Mouse (Mus musculus) megakaryocyte, embryonic 14.5 days (primary cell): ENCODE results near the gene Usf2.

Experiments used
- FLI1 ChIP-seq: IDR thresholded peaks from 2 replicates; pipeline ENCODE4 v1.6.1; 2012; ENCODE audit warnings: low read length, inconsistent platforms, mixed read lengths
- GATA1 ChIP-seq: IDR thresholded peaks from 3 replicates; pipeline ENCODE4 v1.6.1; 2012; ENCODE audit warnings: mixed read lengths, low read length, inconsistent platforms, borderline replicate concordance

GRCm38 (mm10) chr7:30914732-30915131 lies 41.9 kb downstream of the Usf2 start, which contains the start of gene Mag:
- TF ChIP-seq GATA1 (no peak), FLI1 (no peak)
